Mouse (Mus musculus) bone marrow macrophage, adult 2 months (primary cell): ENCODE measurements around the gene Vmn2r81.
"Not testable (repeated sequence)": the region's sequence is repeated elsewhere in the genome, so short reads cannot be mapped to it uniquely, and the experiment has no call there.

Experiments
- CTCF ChIP-seq: IDR thresholded peaks from 2 replicates; pipeline ENCODE4 v1.5.1; 2012; ENCODE audit warnings: low read depth, mild to moderate bottlenecking, low read length, moderate library complexity
- POLR2A ChIP-seq: IDR thresholded peaks from 2 replicates; pipeline ENCODE4 v1.6.1; 2012; ENCODE audit warnings: mild to moderate bottlenecking, low read depth, low read length, borderline replicate concordance

DNA sequence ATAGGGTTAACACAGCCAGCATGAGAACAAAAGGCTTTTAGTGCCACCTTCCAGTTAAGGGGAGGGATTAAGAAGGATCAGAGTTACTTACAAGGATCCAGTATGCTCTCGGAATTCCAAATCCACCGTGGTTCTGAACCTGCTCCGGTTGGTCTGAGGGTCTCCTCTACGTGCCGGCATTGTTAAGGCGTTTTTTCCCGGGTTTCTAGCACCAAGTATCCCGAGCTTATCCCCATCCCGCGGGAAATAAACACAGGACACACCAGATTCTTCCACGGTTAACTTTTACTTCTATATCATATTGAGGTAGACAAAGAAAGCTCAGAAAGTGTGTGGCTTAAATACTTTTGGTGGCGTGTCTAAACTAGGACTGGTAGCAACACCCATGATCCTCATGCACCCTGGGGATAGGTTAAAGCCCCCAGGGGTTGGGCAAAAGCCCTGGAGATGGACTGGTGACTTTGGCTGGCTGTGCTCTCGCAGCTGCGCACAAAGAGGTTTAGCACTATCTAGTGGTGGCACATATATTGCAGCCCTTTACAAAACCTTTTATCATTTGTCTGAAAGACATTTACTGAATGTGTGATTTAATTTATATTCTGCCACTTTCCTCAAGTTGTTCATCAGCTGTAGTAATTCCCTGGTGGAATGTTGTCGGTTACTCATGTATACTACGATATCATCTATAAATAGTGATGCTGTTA is 74.7 kb downstream of the Vmn2r81 start:
- not testable (repeated sequence) for TF ChIP-seq POLR2A, CTCF
